Mouse (Mus musculus) gastrocnemius, adult 8-10 months (tissue): ENCODE measurements around the gene Dab1. TPM values are rescaled to one million over a fixed set of nuclear protein-coding genes. Genes with fewer than 3 reads are reported as not detected.

Source experiments
- DNase-seq, 2 experiments: peaks; one replicate each; pipeline ENCODE4 v3.0.0; 2022; ENCODE audit warnings: low spot score in 2 of 2
- total RNA-seq, 4 experiments: library from RNA; stranded (reverse); gene quantifications; 2 replicates each; pipeline ENCODE4 v1.2.4; 2022

Dab1 gene
- total RNA-seq, 4 experiments from 2014 or later = not detected

DNA sequence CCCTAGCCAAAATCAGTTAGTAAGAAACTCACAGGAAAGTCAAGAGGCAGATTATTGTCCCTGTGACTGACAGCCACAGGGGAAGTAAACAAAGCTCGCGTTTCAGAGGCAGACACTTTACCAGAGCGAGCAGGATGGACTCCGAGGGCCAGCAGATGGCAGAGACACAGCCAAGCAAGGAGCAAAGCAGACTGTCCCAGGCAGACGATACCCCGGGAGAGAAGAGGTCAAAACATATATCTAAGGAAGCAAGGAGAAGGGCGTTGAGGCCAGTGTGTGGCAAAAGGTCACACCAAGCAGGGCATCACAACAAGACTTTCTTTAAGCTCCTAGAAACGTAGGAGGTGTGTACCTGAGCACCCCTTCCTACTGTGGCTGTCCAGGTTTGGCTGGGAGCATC lies 824.6 kb downstream of the Dab1 start:
- DNase-seq = no peak

DNA sequence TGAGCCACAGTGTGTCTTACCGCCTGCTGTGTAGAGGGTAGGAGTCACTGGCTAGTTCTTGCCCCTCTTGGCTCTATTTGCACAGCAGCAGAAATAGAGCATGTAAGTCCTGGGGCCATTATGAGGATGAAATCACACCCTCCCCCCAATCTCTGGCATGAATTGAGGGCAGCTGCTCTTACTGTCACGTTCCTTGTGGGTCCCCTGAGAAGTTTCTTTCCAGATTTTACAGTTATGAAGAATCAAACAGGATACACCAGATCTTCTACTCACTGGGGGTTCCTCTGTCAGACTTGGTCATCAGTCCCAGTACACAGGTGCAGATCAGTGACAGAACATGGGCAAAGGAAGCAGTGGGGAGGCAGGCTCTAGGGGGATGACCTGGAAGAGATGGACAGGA lies 825.8 kb downstream of the Dab1 start:
- no peak for DNase-seq

DNA sequence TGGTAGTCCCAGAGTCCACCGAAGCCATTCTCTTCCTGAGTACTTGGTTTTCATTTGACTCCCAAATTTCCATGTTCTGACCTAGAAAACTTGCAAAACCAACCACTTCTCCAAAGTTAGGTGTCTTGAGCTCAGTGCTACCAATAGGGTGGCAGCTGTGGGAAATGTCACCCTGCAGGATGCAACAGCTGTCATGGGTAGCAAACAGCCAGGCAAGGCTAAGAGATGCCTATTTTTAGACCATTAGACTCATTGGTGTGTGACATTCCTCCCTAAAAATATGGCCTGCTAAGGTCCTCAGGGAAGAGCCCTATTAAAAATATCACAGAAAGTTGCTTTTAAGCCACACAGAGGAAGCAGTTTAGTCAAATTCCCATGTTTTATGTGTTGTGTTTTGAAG lies 829.0 kb downstream of the Dab1 start:
- no peak for DNase-seq

GRCm38 (mm10) chr4:104450645-104451044 lies 831.5 kb downstream of the Dab1 start:
- DNase-seq = no peak

- no peak for DNase-seq
Measured at GRCm38 (mm10) chr4:104452587-104452986, 833.4 kb downstream of the Dab1 start.

DNA sequence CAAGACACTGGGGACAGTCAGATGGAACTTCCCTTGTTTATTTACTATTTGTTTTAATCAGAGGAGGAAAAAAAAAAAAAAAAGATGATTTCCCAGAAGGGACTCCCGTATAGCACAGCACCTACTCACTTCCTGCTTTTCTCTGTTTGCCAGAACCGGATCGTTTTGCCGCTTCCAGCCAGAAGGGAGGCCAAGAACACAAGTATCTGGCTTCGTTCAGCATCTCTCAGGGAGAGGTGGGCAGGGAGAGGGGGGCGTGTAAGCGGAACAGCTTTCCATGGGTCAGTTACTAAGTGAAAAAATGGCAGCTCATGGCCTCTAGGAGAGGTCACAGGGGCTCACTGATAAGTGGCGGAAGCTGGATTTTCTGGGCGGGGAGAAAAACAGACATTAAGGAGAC lies 836.0 kb downstream of the Dab1 start:
- no peak for DNase-seq

DNA sequence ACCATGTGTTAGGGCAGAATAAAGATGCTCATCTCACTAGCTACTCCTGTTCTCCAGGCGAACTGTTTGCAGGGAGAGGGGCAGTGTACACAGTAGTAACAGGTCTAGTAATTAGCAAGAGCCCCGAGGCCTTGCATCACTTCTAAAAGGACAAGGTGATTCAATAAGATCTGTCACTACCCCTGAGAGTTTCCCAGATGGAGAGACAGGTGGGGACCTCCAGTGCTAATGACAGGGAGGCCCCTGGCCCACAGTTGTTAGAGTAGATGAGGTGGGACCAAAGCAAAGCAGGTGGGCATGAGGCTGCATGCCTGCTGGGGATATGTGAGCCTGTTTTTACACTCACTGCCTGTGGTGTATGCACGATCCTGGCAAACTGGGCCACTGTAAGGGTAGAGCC lies 836.6 kb downstream of the Dab1 start:
- no peak for DNase-seq

DNA sequence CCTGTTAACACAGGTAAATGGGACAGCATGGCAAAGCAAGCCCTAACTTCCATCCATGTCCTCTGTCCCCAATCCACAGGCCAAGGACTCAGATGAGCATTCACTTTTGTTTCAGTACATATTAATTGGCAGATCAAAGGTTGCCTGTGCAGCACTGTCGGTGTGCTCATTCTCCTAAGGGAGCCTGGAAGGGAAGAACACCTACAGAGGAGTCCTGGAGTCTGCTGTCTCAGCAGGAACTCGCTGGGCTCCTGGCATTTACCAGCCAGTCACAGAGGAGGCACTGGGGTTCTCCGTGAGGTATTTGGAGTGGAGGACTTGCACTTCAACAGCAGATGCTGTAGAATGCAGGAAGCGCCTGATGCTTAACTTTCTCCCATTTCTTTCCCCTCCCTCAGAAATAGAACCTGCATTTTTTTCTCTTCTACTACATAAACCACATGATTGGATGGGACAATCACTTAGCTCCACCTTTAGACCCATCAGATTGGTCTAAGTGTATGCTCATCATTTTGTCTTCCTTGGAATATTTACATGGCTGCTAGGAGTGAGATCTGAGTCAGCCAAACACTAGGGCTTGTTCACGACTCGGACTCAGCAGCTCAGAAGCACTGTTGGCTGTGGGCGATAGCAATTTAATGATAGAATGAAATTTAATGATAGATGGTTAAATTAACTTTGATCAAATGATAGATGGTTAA lies 837.2 kb downstream of the Dab1 start:
- DNase-seq = no peak

- no peak for DNase-seq
Measured at GRCm38 (mm10) chr4:104458726-104459125, 839.6 kb downstream of the Dab1 start.

GRCm38 (mm10) chr4:104461106-104462011 lies 842.2 kb downstream of the Dab1 start:
- DNase-seq = no peak

DNA sequence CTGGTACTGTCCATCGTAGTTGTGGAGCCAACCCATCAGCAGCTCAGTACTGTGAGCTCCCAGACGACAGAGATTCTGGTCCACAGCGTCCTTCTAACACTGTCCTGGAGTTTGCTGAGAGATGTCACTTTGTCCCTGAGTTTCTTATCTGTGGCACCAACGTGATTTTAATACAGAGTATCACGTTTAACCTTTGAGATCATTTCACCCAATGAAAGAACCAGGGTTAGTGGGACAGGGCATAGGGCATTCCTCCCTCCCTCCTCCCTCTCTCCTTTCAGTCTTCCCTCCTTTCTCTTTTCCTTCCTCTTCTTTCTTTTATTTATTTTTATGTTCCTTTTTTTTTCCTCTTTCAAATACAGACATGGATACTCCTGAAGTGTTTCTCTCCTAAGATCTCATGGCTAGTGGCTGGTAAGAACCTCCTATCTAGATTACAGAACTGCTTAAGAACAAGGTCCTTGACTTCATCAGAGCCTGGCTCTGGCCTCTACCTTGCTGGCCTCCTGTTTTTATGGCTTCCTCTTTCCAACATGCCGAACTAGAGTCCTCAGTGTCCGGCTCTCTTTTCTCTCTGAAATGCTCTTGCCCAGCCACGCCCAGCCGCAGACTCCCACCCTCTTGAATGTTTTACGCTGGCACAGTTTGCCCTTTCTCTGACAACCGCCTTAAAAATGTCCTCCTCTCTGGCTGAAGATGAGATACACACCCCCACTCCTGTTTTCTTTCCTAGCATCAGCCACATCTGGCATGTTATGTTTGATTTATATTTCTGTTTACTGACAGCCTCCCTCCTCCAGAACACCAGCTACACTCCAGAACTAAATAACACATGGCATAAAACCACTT lies 844.0 kb downstream of the Dab1 start:
- no peak for DNase-seq

- DNase-seq = no peak
Measured at GRCm38 (mm10) chr4:104463781-104464170, 844.6 kb downstream of the Dab1 start.

- no peak for DNase-seq
Measured at GRCm38 (mm10) chr4:104465594-104465993, 846.4 kb downstream of the Dab1 start.

- DNase-seq = no peak
Measured at GRCm38 (mm10) chr4:104468666-104469065, 849.5 kb downstream of the Dab1 start.

DNA sequence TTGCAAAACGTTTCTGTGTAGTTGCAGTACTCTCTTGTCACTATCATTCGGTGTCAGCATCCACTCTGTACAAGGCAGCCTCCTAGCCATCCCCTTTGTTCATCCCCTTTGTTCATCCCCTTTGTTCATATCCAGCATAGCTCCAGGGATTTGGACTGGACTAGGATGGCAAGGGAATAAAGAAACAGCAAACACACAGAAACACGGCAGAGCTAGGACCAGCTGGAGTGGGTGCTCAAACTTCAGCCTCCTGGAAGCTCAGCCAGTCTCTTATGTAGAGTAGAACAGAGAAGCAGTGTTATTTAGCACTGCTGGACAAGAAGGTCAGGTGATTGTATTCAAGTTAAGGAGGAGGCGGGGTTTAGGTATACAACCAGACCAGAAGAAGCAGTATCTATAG lies 853.8 kb downstream of the Dab1 start:
- no peak for DNase-seq

DNA sequence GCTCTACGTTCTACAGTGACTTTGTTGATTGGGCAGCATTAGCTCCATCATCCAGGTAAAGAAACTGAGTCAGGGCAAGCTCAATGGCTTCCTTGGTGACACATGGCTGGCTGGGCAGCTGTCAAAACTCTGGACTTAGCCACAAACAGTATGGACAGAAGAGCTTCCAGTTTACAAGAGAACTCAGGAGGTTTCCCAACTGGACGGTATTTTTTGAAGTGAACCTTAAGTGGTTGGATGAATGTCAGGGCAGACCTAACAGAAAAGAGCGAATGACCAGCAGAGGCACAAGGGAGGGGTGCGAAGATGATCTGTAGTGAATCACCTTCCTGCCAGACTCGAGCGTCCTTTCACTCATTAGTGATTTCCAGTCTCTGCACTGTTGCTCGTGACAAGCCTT lies 857.7 kb downstream of the Dab1 start:
- no peak for DNase-seq

DNA sequence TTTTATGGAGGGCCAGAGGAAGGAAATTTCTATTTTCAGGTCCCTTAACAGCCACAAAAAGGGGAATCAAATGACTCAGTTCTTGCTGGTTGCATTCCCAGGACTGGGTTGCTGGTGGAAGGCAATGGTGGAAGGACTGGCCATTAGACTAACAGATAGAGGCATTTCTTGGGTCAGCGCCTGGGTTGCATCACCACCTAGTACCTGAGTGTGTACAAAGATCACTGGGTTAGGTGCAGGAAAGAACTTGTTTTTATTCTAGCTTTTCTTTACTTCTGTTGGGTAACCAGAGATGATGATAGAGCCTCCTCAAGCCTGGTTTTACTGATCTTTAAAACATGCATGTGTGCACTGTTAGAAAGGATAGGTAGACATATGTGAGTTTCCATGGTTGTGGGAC lies 864.8 kb downstream of the Dab1 start:
- DNase-seq = no peak

GRCm38 (mm10) chr4:104497221-104497620 lies 878.1 kb downstream of the Dab1 start:
- no peak for DNase-seq

DNA sequence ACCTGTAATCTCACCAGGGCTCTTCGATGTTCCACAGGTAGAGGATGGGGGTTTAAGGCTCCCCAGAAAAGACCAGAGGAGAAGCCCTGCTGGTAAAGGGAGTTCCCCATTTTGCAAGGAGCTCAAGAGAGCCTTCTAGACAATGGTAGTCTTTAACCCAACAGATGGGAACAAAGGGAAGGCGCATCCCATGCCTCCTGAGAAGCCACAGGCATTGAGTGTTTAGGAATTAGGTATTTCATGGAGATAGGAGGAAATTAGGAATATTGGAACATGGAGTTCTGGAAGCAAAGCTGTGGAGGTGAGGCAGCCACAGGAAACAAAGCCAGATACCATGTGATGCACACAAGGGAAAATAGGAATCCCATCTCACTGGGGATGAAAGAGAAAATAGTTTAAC lies 881.0 kb downstream of the Dab1 start:
- DNase-seq = no peak

GRCm38 (mm10) chr4:104500646-104501045 lies 881.5 kb downstream of the Dab1 start:
- DNase-seq = no peak

DNA sequence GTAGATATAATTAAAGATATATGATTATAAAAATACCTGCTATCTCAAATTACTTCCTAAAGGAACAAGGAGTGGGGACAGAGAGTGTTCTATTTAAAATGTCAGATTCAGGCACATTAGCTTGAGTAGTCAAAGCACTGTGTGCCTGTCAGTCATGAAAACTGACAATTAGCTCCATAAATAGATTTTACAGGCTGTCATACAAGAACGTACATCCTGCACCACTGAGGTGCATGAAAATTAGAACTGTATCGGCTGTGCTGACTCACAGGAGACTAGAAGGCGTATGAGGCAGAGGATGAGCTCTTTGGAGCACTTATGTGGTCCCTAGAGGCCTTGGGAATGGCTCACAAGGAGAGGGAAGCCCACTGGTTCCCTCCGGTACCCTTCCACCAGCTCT lies 882.1 kb downstream of the Dab1 start:
- no peak for DNase-seq

- DNase-seq = no peak
Measured at GRCm38 (mm10) chr4:104504916-104505315, 885.8 kb downstream of the Dab1 start.
